Mouse (Mus musculus) heart, embryonic 10.5 days (tissue): ENCODE data around the gene Epn2. TPM values are rescaled to one million over a fixed set of nuclear protein-coding genes. Genes with fewer than 3 reads are reported as not detected.
"Not testable (repeated sequence)": the region's sequence is repeated elsewhere in the genome, so short reads cannot be mapped to it uniquely, and the experiment has no call there.

Source experiments
- DNase-seq: peaks from one replicate; pipeline ENCODE4 v3.0.0-alpha.2; 2017; ENCODE audit warnings: low spot score
- H3K27ac ChIP-seq: fragments of 300-500 bp; sonication (generic); 2 replicates; pipeline ENCODE4 v1.5.1; 2016; ENCODE audit warnings: mild to moderate bottlenecking
- H3K27me3 ChIP-seq: fragments of 300-500 bp; sonication (generic); 2 replicates; pipeline ENCODE4 v1.6.1; 2016; ENCODE audit warnings: mild to moderate bottlenecking; ENCODE audit not compliant: poor library complexity, insufficient read depth, severe bottlenecking
- H3K36me3 ChIP-seq: fragments of 300-500 bp; sonication (generic); 2 replicates; pipeline ENCODE4 v1.6.1; 2016; ENCODE audit warnings: mild to moderate bottlenecking, moderate library complexity
- H3K4me1 ChIP-seq: fragments of 300-500 bp; sonication (generic); 2 replicates; pipeline ENCODE4 v1.6.1; 2016; ENCODE audit warnings: mild to moderate bottlenecking
- H3K4me3 ChIP-seq: fragments of 300-500 bp; sonication (generic); 2 replicates; pipeline ENCODE4 v1.5.1; 2016; ENCODE audit warnings: mild to moderate bottlenecking, moderate library complexity
- H3K9me3 ChIP-seq: fragments of 300-500 bp; sonication (generic); 2 replicates; pipeline ENCODE4 v1.6.1; 2016; ENCODE audit warnings: mild to moderate bottlenecking, moderate library complexity
- WGBS: fragments of 180-500 bp; shearing (Covaris S2); methylation state at CpG from one replicate; pipeline ENCODE4 v1.1.7; 2016; 5-methylcytosine and 5-hydroxymethylcytosine counted together
- polyA plus RNA-seq: library from polyadenylated mRNA; unstranded; fragments of >200 nt; fragmentation: Nextera tagmentation; extraction: Ambion mirVana; gene quantifications from 2 replicates; pipeline ENCODE4 v1.2.1, GENCODE M21; 2016

The Epn2 gene
- polyA plus RNA-seq, 1 experiment from 2014 or later, result 22.9 TPM

DNA sequence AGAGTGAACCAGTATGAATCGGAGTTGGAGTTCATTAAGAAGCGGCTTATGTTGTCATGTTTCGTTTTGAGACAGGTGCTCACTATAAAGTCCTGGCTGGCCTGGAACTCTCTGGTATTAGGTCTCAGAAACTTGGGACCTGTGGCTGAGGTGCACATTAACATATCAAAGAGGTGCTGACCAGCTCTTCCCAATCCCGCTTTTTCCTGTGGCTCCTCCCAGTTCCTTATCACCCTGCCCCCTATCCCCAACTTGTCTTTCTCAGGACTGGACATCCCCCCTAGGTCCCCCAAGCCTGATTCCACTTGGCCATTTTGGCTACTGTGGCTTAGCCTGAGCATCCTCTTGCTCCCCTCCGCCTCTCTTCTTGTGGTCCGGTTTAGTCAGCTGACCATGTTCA, 4.6 kb upstream of the Epn2 start:
- no peaks in the 10 kb centered on the region for H3K36me3 ChIP-seq
- 0 out of 2 replicates have a peak, but pooled peaks cover 2% of the 10 kb centered on the region for H3K4me1 ChIP-seq
- H3K9me3 ChIP-seq, result no peaks in the 10 kb centered on the region
- 82% methylated on average over 6 of the region's 6 CpGs for WGBS
- no peak overlapping the region for H3K27ac ChIP-seq
- no peak overlapping the region for H3K4me3 ChIP-seq
- H3K27me3 ChIP-seq, result no peaks in the 10 kb centered on the region
- no peak for DNase-seq

DNA sequence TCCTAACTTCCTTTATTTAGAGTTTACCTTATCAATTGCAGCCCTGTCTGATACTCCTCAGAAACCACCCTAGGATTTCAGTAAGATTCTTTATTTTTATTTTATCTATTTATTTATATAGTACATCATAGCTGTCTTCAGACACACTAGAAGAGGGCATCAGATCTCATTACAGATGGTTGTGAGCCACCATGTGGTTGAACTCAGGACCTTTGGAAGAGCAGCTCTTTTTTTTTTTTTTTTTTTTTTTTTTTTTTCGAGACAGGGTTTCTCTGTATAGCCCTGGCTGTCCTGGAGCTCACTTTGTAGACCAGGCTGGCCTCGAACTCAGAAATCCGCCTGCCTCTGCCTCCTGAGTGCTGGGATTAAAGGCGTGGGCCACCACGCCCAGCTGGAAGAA, 3.3 kb upstream of the Epn2 start:
- 83% methylated on average over 4 of the region's 5 CpGs for WGBS
- DNase-seq, H3K27me3 ChIP-seq: not testable (repeated sequence)

DNA sequence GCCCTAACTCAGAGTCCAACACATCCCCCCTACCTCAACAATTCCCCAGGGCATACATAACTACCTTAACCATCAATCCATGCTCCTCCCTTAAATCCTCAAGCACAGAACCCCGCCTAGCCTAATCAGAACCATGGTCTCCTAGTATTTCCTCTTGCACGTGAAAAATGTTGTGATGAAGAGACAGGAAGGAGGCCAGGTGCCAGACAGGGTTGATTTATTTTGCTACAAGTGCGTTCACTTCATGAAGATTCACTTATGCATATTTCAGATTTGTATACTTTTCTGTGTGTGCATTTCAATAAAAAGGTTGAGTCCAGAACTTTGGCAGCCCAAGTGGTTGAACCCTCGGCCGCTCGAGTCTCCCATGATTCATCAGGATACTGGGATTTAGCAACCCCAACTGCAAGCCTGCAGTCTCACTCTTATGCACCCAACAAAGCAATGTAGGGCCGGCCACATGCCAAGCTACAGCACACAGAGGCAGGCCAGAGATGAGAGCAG, 443 bp upstream of the Epn2 start:
- Histone ChIP-seq H3K36me3 (0 out of 2 replicates have a peak, but pooled peaks cover 3% of the 10 kb centered on the region), H3K9me3 (no peaks in the 10 kb centered on the region), H3K27ac (peak overlapping the region; percentile 94; the same call in 1 of the 2 replicates), H3K4me1 (peaks cover 19% of the 10 kb centered on the region), H3K4me3 (peak overlapping the region; percentile 95), H3K27me3 (no peaks in the 10 kb centered on the region)
- no peak for DNase-seq
- WGBS, result 83% methylated on average over 7 of the region's 7 CpGs

More for the DNA sequence above, 3.3 kb upstream of the Epn2 start:
- H3K9me3 ChIP-seq, H3K4me3 ChIP-seq, H3K4me1 ChIP-seq, H3K27ac ChIP-seq, H3K36me3 ChIP-seq: not testable (repeated sequence)

DNA sequence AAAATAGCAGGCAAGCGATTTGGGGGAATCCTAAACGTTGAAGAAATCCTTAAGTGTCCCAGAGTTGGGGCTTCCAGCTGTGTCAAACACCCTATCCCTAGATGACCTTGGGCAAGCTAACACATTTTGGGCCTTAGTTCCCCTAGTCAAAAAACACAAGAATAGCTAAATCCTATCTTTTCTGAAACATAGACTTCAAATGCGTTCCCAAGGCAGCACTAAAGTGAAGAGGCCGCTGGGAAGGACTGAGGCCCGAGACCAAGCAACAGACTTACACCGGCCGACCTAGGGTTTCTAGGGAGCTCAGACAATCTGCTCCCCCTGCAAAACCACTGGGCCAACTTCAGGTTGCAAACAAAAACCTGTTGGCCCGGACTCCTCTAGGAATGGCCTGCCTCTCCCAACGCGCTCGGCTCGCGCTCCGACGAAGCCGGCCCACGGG, 925 bp downstream of the Epn2 start:
- H3K27ac ChIP-seq, result peak overlapping the region; percentile 94
- DNase-seq, result no peak
- H3K4me3 ChIP-seq, result peak overlapping the region; percentile 95
- under 1% methylated on average over 17 of the region's 17 CpGs for WGBS
- peaks cover 22% of the 10 kb centered on the region for H3K4me1 ChIP-seq
- H3K27me3 ChIP-seq, result no peaks in the 10 kb centered on the region
- H3K9me3 ChIP-seq, result no peaks in the 10 kb centered on the region
- H3K36me3 ChIP-seq, result 0 out of 2 replicates have a peak, but pooled peaks cover 3% of the 10 kb centered on the region

DNA sequence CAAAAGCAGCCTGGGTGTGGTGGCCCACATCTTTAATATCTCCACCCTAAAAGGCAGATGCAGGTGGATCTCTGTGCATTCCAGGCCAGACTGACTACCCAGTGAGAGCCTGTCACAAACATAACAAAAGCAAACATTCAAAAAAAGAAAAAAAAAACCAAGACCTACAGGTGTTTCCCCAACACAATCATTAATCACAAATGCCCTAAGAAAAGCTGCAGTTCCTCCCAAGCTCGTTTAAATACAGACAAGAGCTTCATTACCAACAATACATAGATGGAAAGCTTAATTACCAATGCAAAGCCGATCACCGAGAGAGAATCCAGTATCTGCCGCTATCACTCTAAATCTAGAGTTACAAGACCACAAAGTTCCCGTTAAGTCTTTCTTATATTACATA, 1.5 kb downstream of the Epn2 start:
- H3K27ac ChIP-seq, result peak overlapping the region; percentile 94; the same call in 1 of the 2 replicates
- DNase-seq, result no peak
- H3K4me3 ChIP-seq, result peak overlapping the region; percentile 95
- H3K27me3 ChIP-seq, result no peaks in the 10 kb centered on the region
- H3K9me3 ChIP-seq, result no peaks in the 10 kb centered on the region
- 0 out of 2 replicates have a peak, but pooled peaks cover 3% of the 10 kb centered on the region for H3K36me3 ChIP-seq
- WGBS, result 14% methylated on average over 5 of the region's 5 CpGs
- H3K4me1 ChIP-seq, result peaks cover 22% of the 10 kb centered on the region

DNA sequence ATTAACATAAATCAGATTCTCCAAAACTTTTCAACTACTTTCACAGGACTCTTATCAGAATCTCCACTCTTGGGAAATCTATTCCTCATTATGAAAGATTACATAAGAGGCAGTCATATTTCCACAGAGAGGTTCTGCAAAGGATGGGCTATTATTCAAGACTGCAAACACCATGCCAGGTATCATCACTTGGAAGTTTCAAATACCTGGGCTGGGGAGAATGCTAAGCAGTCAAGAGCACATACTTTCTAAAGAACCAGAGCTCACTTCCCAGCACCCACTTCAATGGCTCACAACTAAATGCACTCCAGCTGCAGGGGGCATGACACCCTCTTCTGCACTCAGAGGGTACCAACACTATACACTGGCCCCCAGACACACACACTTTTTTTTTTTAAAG, 2.1 kb downstream of the Epn2 start:
- peak overlapping the region; percentile 95; the same call in 1 of the 2 replicates for H3K4me3 ChIP-seq
- H3K9me3 ChIP-seq, result no peaks in the 10 kb centered on the region
- DNase-seq, result no peak
- H3K27ac ChIP-seq, result no peak overlapping the region
- H3K4me1 ChIP-seq, result peaks cover 22% of the 10 kb centered on the region
- no peaks in the 10 kb centered on the region for H3K27me3 ChIP-seq
- H3K36me3 ChIP-seq, result 0 out of 2 replicates have a peak, but pooled peaks cover 3% of the 10 kb centered on the region

DNA sequence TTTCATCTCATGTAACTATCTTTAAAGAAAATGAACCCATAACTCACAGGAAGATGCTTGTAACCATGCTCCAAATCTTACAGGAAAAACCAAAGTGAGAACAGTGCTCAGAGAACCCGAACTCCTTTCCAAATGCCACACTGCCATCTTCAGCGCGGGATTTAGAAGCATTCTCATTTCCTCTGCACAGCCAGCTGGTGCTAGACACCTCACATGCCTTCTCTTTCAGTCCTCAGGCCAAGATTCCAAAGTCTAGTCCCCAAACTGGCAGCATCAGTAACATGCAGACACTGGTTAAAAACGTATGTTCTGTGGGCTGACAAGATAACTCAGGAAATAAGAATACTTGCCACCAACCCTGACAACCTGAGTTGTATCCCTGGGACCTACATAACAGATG, 6.2 kb downstream of the Epn2 start:
- H3K27me3 ChIP-seq, result no peaks in the 10 kb centered on the region
- peaks cover 7% of the 10 kb centered on the region; the same call in 1 of the 2 replicates for H3K36me3 ChIP-seq
- H3K4me1 ChIP-seq, result peaks cover 23% of the 10 kb centered on the region
- no peak overlapping the region for H3K4me3 ChIP-seq
- WGBS, result 84% methylated on average over 4 of the region's 4 CpGs
- no peak for DNase-seq
- H3K9me3 ChIP-seq, result no peaks in the 10 kb centered on the region
- no peak overlapping the region for H3K27ac ChIP-seq

DNA sequence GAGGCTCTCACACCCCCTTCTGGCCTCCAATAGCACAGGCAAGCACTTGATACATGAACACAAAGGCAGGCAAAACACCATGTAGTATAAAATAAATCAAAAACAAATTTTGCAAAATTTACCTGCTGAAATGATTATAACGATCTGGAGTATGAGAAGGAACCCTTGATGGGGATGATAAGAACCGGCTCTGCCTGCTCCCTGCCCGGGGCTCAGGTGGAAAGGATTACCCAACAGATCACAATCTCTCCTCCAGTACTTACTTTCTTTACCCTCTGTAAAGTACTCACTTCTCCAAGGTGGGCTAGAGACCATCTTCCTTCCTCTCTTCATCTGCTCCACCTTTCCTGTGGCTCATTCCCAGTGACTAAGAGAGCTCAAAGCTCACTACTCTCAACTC, 8.3 kb downstream of the Epn2 start:
- Histone ChIP-seq H3K27ac (no peak overlapping the region), H3K4me1 (peaks cover 13% of the 10 kb centered on the region; the same call in 1 of the 2 replicates), H3K9me3 (no peaks in the 10 kb centered on the region), H3K27me3 (no peaks in the 10 kb centered on the region), H3K36me3 (peaks cover 7% of the 10 kb centered on the region; the same call in 1 of the 2 replicates), H3K4me3 (no peak overlapping the region)
- WGBS, result 95% methylated on average over 3 of the region's 3 CpGs
- no peak for DNase-seq

DNA sequence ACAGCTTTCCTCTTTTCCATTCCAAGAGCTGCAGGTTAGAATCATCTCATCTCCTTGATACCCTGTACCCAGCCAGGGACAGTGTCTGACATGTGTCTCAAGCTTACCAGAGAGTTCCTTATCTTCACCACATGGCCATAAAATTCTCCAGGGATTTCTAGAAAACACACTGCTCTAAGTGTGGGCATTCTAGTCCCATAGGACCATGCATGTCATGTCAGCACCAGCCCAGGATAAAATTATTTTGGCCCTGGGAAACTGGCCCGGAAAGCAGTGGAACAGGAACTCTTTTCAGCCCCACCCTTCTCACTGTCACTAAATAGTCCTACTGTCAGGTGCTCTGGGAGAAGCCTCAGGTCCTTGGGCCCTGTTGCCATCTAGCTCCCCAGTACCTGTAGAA, 9.8 kb downstream of the Epn2 start:
- Histone ChIP-seq H3K36me3 (peaks cover 5% of the 10 kb centered on the region; the same call in 1 of the 2 replicates), H3K4me1 (0 out of 2 replicates have a peak, but pooled peaks cover 13% of the 10 kb centered on the region), H3K9me3 (no peaks in the 10 kb centered on the region), H3K4me3 (no peak overlapping the region), H3K27me3 (no peaks in the 10 kb centered on the region), H3K27ac (no peak overlapping the region)
- 76% methylated on average over 1 of the region's 1 CpGs for WGBS
- no peak for DNase-seq

DNA sequence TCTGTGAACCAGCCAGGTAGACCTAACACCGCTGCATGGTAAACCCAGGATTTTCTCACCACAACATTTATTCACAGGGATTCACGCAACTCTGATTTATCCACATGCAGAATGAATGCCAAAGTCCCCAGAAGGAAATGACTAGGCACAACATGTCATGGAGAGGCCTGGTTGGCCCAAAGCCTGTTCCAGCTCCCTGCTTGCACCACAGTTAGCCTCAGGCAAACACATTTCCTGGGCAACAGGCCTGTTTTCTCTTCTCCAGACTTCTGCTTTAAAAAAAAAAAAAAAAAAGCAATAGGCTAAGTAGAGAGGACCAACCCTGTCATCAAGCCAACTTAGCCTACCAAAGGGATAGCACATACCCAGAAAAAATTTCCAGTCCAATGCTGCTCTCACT, 14.9 kb downstream of the Epn2 start:
- Histone ChIP-seq H3K9me3 (no peaks in the 10 kb centered on the region), H3K27ac (no peak overlapping the region), H3K36me3 (no peaks in the 10 kb centered on the region), H3K27me3 (no peaks in the 10 kb centered on the region), H3K4me3 (no peak overlapping the region), H3K4me1 (peaks cover 42% of the 10 kb centered on the region)
- WGBS, result 87% methylated on average over 2 of the region's 2 CpGs
- no peak for DNase-seq

DNA sequence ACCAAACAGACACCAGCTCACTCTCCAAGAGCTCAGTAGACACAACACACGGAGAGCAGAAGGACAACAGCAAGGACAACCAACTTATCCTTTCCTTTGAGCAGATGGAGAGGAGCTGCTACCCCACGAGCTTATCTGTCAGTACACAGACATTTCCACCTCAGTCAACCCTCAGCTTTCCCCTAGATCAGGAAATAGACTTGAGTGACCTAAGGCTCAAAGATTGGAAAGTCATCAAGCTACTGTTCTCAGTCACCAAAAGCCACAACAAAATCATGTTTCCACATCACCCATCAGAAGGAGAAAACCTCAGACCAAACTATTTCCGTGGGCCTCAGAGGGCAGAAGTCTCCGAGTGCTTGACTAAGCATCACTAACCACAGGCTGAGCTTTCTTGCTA, 15.5 kb downstream of the Epn2 start:
- Histone ChIP-seq H3K27me3 (no peaks in the 10 kb centered on the region), H3K27ac (no peak overlapping the region; the same call in 1 of the 2 replicates), H3K36me3 (no peaks in the 10 kb centered on the region), H3K4me1 (peaks cover 45% of the 10 kb centered on the region), H3K9me3 (no peaks in the 10 kb centered on the region), H3K4me3 (no peak overlapping the region)
- DNase-seq, result no peak
- whole genome bisulfite sequencing, result 56% methylated on average over 4 of the region's 4 CpGs

DNA sequence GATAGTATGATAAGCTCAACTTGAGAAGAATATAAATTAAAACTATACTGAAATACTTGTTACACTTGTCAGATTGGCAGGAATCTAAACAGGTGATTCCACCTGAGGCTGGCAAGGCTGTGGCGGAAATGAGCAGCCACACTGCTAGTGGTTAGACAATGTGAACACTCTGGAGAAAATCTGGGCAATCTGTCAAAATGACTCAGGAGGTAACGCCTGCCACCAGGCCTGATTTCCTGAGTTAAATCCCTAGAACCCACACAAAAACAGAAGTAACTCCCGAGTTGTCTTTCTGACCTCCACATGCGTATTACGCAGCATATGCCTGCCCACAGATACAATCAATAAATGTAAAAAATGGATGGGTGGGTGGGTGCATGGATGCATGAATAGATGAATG, 17.1 kb downstream of the Epn2 start:
- no peak for DNase-seq
- no peaks in the 10 kb centered on the region for H3K27me3 ChIP-seq
- no peaks in the 10 kb centered on the region for H3K36me3 ChIP-seq
- 74% methylated on average over 5 of the region's 5 CpGs for WGBS
- H3K27ac ChIP-seq, result no peak overlapping the region
- no peak overlapping the region for H3K4me3 ChIP-seq
- no peaks in the 10 kb centered on the region for H3K9me3 ChIP-seq
- peaks cover 48% of the 10 kb centered on the region for H3K4me1 ChIP-seq

DNA sequence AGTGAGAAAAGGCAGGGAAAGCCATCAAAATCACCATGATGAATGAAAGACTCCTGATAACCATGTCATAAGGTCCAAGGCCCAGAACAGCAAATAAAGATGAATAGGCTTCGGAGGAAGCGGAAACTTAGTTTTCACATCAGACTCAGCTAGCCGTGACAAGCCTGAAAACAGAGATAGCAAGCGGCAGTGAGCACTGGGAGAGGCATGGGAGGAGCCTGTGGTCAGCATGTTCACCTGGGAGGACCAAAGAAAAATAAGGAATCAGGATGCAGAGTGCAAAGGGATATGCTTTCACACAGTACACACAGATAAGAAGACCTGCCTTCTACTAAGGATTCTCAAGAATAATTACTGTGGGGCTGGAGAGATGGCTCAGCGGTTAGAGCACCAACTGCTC, 19.9 kb downstream of the Epn2 start:
- Histone ChIP-seq H3K27me3 (no peaks in the 10 kb centered on the region), H3K27ac (no peak overlapping the region), H3K4me1 (peaks cover 44% of the 10 kb centered on the region), H3K36me3 (no peaks in the 10 kb centered on the region), H3K4me3 (no peak overlapping the region), H3K9me3 (no peaks in the 10 kb centered on the region)
- no peak for DNase-seq
- 50% methylated on average over 5 of the region's 5 CpGs for WGBS
